Mouse (Mus musculus): ENCODE results near the gene Nono. TPM values are rescaled to one million over a fixed set of nuclear protein-coding genes. Genes with fewer than 3 reads are reported as not detected.
A peak's percentile ranks its signal among the peaks of the same experiment; 100 is the strongest.
"Not testable (repeated sequence)": the region's sequence is repeated elsewhere in the genome, so short reads cannot be mapped to it uniquely, and the experiment has no call there.

The Nono gene
- polyA plus RNA-seq, 1 experiment from 2014 or later = 516 TPM

- Histone ChIP-seq H3K27ac (no peak overlapping the region), H3K36me3 (no peaks in the 10 kb centered on the region), H3K4me3 (no peak overlapping the region), H3K4me1 (peaks cover 3% of the 10 kb centered on the region), H3K9ac (no peak overlapping the region), H3K27me3 (replicated peaks) (no peaks in the 10 kb centered on the region), H3K9me3 (no peaks in the 10 kb centered on the region), H3K4me2 (replicated peaks) (no peak overlapping the region)
- WGBS = 90% methylated on average over 2 of the region's 2 CpGs
- ATAC-seq (ENCODE audit: low FRiP score, low read depth) = no peak
Observed at GRCm38 (mm10) chrX:101423462-101423861, 5.7 kb upstream of the Nono start.

DNA sequence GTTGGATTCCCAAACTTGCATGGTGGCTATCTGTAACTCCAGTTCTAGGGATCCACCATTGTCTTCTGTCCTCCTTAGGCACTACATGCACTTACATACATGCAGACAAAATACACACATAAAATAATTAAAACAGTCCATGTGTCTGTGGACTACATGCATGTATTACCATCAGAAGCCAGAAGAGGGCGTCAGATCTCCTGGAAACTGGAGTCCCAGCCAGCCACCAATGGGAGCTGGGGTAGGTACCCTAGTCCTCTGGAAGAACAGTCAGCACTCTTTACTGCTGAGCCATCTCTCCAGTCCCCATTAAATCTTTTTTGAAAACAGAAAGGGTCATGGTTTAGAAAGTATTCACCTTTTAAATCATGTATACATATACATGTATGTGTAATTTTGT lies 1.3 kb upstream of the Nono start:
- Histone ChIP-seq H3K27me3 (replicated peaks) (no peaks in the 10 kb centered on the region), H3K4me1 (0 out of 2 replicates have a peak, but pooled peaks cover 4% of the 10 kb centered on the region), H3K36me3 (peaks cover 8% of the 10 kb centered on the region; the same call in 1 of the 2 replicates), H3K9ac (no peak overlapping the region), H3K4me2 (replicated peaks) (no peak overlapping the region), H3K4me3 (no peak overlapping the region), H3K9me3 (no peaks in the 10 kb centered on the region), H3K27ac (no peak overlapping the region)
- WGBS = 3% methylated on average over 1 of the region's 1 CpGs
- no peak for ATAC-seq (ENCODE audit: low FRiP score, low read depth)

DNA sequence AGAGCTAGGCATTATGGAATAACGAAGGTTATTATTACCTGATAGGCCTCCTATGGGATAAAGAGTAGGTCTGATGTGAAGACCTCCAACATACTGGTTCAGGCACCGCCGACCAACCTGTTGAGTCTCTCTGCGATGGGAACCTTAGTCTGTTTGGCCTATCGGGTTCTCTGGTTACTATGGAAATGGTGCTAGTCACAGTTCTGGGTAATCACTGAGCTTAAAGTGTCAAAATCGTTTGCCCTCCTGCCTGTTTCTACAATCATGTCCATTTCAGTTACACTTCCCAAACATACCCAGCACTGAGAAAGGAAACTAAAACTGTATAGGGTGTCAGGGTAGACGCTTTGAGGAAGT lies 355 bp upstream of the Nono start:
- no peak overlapping the region for H3K27ac ChIP-seq
- H3K4me1 ChIP-seq = 0 out of 2 replicates have a peak, but pooled peaks cover 4% of the 10 kb centered on the region
- WGBS = 29% methylated on average over 7 of the region's 7 CpGs
- peak overlapping the region; percentile 52 for H3K4me2 ChIP-seq (replicated peaks)
- 0 out of 2 replicates have a peak, but pooled peaks have one; percentile 11 for ATAC-seq (ENCODE audit: low FRiP score, low read depth)
- no peak overlapping the region for H3K9ac ChIP-seq
- H3K9me3 ChIP-seq = no peaks in the 10 kb centered on the region
- H3K4me3 ChIP-seq = peak overlapping the region; percentile 21; the same call in 1 of the 2 replicates
- H3K36me3 ChIP-seq = peaks cover 12% of the 10 kb centered on the region
- no peaks in the 10 kb centered on the region for H3K27me3 ChIP-seq (replicated peaks)

- H3K4me3 ChIP-seq = peak overlapping the region; percentile 61
- H3K27ac ChIP-seq = peak overlapping the region; percentile 86
- H3K4me2 ChIP-seq (replicated peaks) = peak overlapping the region; percentile 57
- H3K4me1 ChIP-seq = 0 out of 2 replicates have a peak, but pooled peaks cover 4% of the 10 kb centered on the region
- ATAC-seq (ENCODE audit: low FRiP score, low read depth) = peak; percentile 70
- 23% methylated on average over 14 of the region's 14 CpGs for WGBS
- H3K36me3 ChIP-seq = peaks cover 12% of the 10 kb centered on the region
- peak overlapping the region; percentile 78 for H3K9ac ChIP-seq
- no peaks in the 10 kb centered on the region for H3K9me3 ChIP-seq
- H3K27me3 ChIP-seq (replicated peaks) = no peaks in the 10 kb centered on the region
Observed at GRCm38 (mm10) chrX:101429976-101430375, 858 bp downstream of the Nono start.

GRCm38 (mm10) chrX:101448886-101449475 lies 19.9 kb downstream of the Nono start, which contains the start of gene Itgb1bp2:
TSS of gene Itgb1bp2 (plus strand) at chrX:101449088.
- Histone ChIP-seq H3K4me3 (no peak within 1 kb of the TSS), H3K9ac (no peak within 1 kb of the TSS), H3K4me1 (no peaks in the 10 kb centered on the region), H3K36me3 (peaks cover 64% of the 10 kb centered on the region), H3K4me2 (replicated peaks) (no peak within 1 kb of the TSS), H3K9me3 (no peaks in the 10 kb centered on the region), H3K27me3 (replicated peaks) (no peaks in the 10 kb centered on the region), H3K27ac (no peak within 1 kb of the TSS)
- ATAC-seq (ENCODE audit: low FRiP score, low read depth) = no peak
- 75% methylated on average over 4 of the region's 4 CpGs for WGBS

GRCm38 (mm10) chrX:101451147-101451546 lies 22.0 kb downstream of the Nono start:
- Histone ChIP-seq H3K27me3 (replicated peaks) (no peaks in the 10 kb centered on the region), H3K27ac (no peak overlapping the region), H3K9ac (no peak overlapping the region), H3K4me2 (replicated peaks) (no peak overlapping the region), H3K36me3 (peaks cover 45% of the 10 kb centered on the region), H3K9me3 (no peaks in the 10 kb centered on the region), H3K4me1 (no peaks in the 10 kb centered on the region), H3K4me3 (no peak overlapping the region)
- no peak for ATAC-seq (ENCODE audit: low FRiP score, low read depth)
- WGBS = 86% methylated on average over 1 of the region's 1 CpGs

DNA sequence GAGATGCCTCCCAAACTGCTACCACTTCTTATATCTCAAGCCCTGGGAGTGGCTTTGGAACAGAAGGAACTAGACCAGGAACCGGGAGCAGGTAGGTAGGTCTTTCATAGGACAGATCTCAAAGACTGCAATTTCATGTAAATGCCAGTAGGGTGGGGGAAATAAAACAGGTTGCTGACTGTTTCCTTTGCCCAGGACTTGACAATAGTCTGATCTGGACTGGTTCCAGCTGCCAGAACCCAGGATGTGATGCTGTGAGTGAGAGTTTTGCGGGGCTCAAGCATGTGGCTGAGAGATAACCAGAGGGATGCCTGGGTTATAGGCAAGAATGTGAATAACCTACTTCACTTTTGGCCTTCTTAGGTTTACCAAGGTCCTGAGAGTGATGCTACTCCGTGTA lies 22.5 kb downstream of the Nono start:
- H3K36me3 ChIP-seq = peaks cover 41% of the 10 kb centered on the region
- H3K4me2 ChIP-seq (replicated peaks) = no peak overlapping the region
- no peak overlapping the region for H3K9ac ChIP-seq
- H3K4me1 ChIP-seq = no peaks in the 10 kb centered on the region
- no peak overlapping the region for H3K27ac ChIP-seq
- 81% methylated on average over 3 of the region's 3 CpGs for WGBS
- H3K27me3 ChIP-seq (replicated peaks) = no peaks in the 10 kb centered on the region
- ATAC-seq (ENCODE audit: low FRiP score, low read depth) = no peak
- no peak overlapping the region for H3K4me3 ChIP-seq
- no peaks in the 10 kb centered on the region for H3K9me3 ChIP-seq

GRCm38 (mm10) chrX:101472202-101472601 lies 43.1 kb downstream of the Nono start:
- Histone ChIP-seq H3K4me2 (replicated peaks) (no peak overlapping the region), H3K27me3 (replicated peaks) (no peaks in the 10 kb centered on the region), H3K9ac (no peak overlapping the region), H3K36me3 (peaks cover 9% of the 10 kb centered on the region; the same call in 1 of the 2 replicates), H3K4me1 (no peaks in the 10 kb centered on the region), H3K4me3 (no peak overlapping the region), H3K27ac (no peak overlapping the region), H3K9me3 (no peaks in the 10 kb centered on the region)
- no peak for ATAC-seq (ENCODE audit: low FRiP score, low read depth)
- WGBS = 97% methylated on average over 4 of the region's 4 CpGs

DNA sequence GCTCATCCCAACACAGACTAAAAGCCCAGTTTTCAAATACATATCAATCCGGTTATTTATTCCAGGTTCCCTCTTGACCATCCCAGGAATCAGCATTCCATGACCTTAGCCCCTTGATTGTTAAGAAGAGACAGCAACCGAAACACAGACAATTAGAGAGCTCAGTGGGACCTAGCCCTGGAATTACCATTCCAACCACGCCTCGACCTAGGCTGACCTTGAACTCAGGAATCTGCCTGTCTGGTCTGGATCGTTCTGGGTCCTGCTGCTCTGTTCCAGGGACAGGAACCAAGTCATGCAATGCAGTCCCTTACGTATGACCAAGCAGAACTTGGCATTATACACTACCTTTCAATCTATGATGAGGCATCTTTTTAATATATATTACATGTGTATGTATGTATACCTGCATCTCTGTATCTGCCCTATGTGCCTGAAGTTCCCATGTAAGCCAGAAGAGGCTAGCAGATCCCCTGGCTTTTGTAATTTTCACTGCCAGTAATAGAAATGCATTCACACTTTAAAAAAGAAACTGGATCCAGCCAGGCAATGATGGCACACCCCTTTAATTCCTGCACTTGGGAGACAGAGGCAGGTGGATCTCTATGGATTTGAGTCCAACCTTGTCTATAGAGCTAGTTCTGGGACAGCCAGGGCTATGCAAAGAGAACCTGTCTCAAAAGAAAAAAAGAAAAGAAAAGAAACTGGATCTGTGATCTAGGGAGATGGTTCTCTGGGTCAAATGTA lies 52.7 kb downstream of the Nono start:
- WGBS = 84% methylated on average over 6 of the region's 6 CpGs
- Histone ChIP-seq H3K4me3 (no peak overlapping the region), H3K27ac (no peak overlapping the region), H3K4me1 (no peaks in the 10 kb centered on the region), H3K36me3 (0 out of 2 replicates have a peak, but pooled peaks cover 4% of the 10 kb centered on the region), H3K4me2 (replicated peaks) (no peak overlapping the region), H3K27me3 (replicated peaks) (no peaks in the 10 kb centered on the region), H3K9ac (no peak overlapping the region), H3K9me3 (no peaks in the 10 kb centered on the region)
- no peak for ATAC-seq (ENCODE audit: low FRiP score, low read depth)

- not testable (repeated sequence) for H3K27me3 ChIP-seq (replicated peaks); H3K4me2 ChIP-seq (replicated peaks); H3K27ac ChIP-seq; H3K4me3 ChIP-seq; H3K4me1 ChIP-seq; H3K36me3 ChIP-seq; ATAC-seq (ENCODE audit: low FRiP score, low read depth); H3K9me3 ChIP-seq; H3K9ac ChIP-seq
- 37% methylated on average over 11 of the region's 12 CpGs for WGBS
Observed at GRCm38 (mm10) chrX:101486487-101487152, 57.5 kb downstream of the Nono start.
